Mouse (Mus musculus) lung, embryonic 15.5 days (tissue): ENCODE measurements at regions not wholly inside any gene's neighbourhood (a gene's known extent, or its start where the extent isn't known, plus 50 kb on each side); places are given as distances from the start of the nearest gene placed in this dataset.

Experiments used
- ATAC-seq: fragments of 200-750 bp; cut with Nextera tagmentation; 2 replicates; pipeline ENCODE4 v1.8.0; 2017; ENCODE audit warnings: moderate number of reproducible peaks, borderline replicate concordance; ENCODE audit not compliant: low FRiP score, low TSS enrichment; ENCODE audit errors: extremely low read depth
- H3K27ac ChIP-seq: fragments of 300-500 bp; sonication (generic); 2 replicates; pipeline ENCODE4 v1.5.1; 2015; ENCODE audit warnings: moderate library complexity, mild to moderate bottlenecking, inconsistent platforms
- H3K27me3 ChIP-seq: fragments of 300-500 bp; sonication (generic); 2 replicates; pipeline ENCODE4 v1.6.1; 2015; ENCODE audit warnings: inconsistent platforms
- H3K36me3 ChIP-seq: fragments of 300-500 bp; sonication (generic); 2 replicates; pipeline ENCODE4 v1.6.1; 2015; ENCODE audit warnings: inconsistent platforms
- H3K4me1 ChIP-seq: fragments of 300-500 bp; sonication (generic); 2 replicates; pipeline ENCODE4 v1.6.1; 2015; ENCODE audit warnings: inconsistent platforms
- H3K4me2 ChIP-seq: fragments of 300-500 bp; sonication (generic); 2 replicates; pipeline ENCODE4 v1.6.1; 2015; ENCODE audit warnings: inconsistent platforms, mild to moderate bottlenecking, moderate library complexity
- H3K4me3 ChIP-seq: fragments of 300-500 bp; sonication (generic); 2 replicates; pipeline ENCODE4 v1.5.1; 2015; ENCODE audit warnings: mild to moderate bottlenecking, inconsistent platforms
- H3K9ac ChIP-seq: fragments of 300-500 bp; sonication (generic); 2 replicates; pipeline ENCODE4 v1.6.1; 2015; ENCODE audit warnings: inconsistent platforms
- H3K9me3 ChIP-seq: fragments of 300-500 bp; sonication (generic); 2 replicates; pipeline ENCODE4 v1.6.1; 2016; ENCODE audit warnings: inconsistent platforms
- WGBS: fragments of 180-500 bp; shearing (Covaris S2); methylation state at CpG from one replicate; pipeline ENCODE4 v1.1.7; 2015; 5-methylcytosine and 5-hydroxymethylcytosine counted together

- H3K4me2 ChIP-seq: no peak overlapping the region
- no peaks in the 10 kb centered on the region for H3K36me3 ChIP-seq
- WGBS: 55% methylated on average over 4 of the region's 4 CpGs
- H3K9ac ChIP-seq: no peak overlapping the region
- no peaks in the 10 kb centered on the region for H3K9me3 ChIP-seq
- no peak overlapping the region for H3K27ac ChIP-seq
- no peak overlapping the region for H3K4me3 ChIP-seq
- H3K4me1 ChIP-seq: 0 out of 2 replicates have a peak, but pooled peaks cover 3% of the 10 kb centered on the region
- H3K27me3 ChIP-seq: no peaks in the 10 kb centered on the region
- ATAC-seq: no peak
Observed at GRCm38 (mm10) chr13:63660431-63660830, 87.0 kb upstream of the Ptch1 start.

DNA sequence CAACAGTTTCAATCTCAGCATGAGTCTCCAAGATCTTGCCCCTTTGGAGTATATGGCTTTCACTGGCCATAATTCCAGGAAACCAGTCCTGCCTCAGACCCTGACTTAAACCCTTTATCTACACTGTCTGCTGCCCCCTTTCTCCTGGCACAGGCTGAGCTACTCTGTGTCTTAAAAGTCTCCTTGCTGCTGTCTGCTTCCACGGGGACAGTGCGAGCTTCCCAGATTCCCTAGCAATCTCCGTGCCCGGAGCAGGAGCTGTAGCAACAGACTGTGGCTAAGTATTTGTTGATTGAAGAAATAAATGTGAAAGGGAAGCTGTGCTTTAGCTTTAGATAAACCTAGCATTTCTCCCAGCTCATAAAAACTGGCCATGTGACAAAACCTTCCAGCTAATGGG is 95.2 kb upstream of the Ptch1 start:
- Histone ChIP-seq H3K4me3 (no peak overlapping the region), H3K27ac (no peak overlapping the region; the same call in 1 of the 2 replicates), H3K36me3 (no peaks in the 10 kb centered on the region), H3K27me3 (no peaks in the 10 kb centered on the region), H3K9ac (no peak overlapping the region), H3K4me2 (no peak overlapping the region), H3K4me1 (peaks cover 30% of the 10 kb centered on the region), H3K9me3 (no peaks in the 10 kb centered on the region)
- 0 out of 2 replicates have a peak, but pooled peaks have one; percentile 37 for ATAC-seq
- WGBS: 21% methylated on average over 4 of the region's 4 CpGs

DNA sequence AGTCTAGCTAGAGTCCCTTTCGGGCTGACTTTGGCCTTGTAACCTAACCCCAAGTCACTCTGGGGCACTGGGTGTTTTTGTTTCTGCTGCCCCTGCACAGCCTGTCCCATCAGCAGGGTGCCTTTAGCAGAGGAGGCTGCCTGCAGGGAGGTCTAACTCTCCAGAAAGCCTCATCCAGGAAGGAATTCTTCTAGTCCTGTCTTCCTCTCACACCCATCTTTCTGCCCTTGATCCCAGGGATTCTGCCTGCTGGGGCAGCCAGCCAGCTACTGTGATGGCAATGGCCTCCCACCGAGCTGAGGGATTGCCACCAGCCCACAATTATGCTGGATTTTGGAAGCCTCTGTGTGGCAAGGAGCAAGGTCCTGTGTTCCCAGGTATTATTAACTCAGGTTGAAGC is 95.6 kb upstream of the Ptch1 start:
- Histone ChIP-seq H3K27me3 (no peaks in the 10 kb centered on the region), H3K4me3 (no peak overlapping the region), H3K36me3 (no peaks in the 10 kb centered on the region), H3K27ac (no peak overlapping the region; the same call in 1 of the 2 replicates), H3K4me1 (peaks cover 30% of the 10 kb centered on the region), H3K4me2 (no peak overlapping the region), H3K9ac (no peak overlapping the region), H3K9me3 (no peaks in the 10 kb centered on the region)
- no peak for ATAC-seq
- WGBS: 26% methylated on average over 2 of the region's 2 CpGs

GRCm38 (mm10) chr13:63672425-63672824 is 99.0 kb upstream of the Ptch1 start:
- Histone ChIP-seq H3K27ac (no peak overlapping the region), H3K4me1 (peaks cover 29% of the 10 kb centered on the region), H3K27me3 (no peaks in the 10 kb centered on the region), H3K9ac (no peak overlapping the region), H3K9me3 (no peaks in the 10 kb centered on the region), H3K36me3 (no peaks in the 10 kb centered on the region), H3K4me3 (no peak overlapping the region), H3K4me2 (no peak overlapping the region)
- ATAC-seq: no peak
- WGBS: 33% methylated on average over 4 of the region's 4 CpGs

DNA sequence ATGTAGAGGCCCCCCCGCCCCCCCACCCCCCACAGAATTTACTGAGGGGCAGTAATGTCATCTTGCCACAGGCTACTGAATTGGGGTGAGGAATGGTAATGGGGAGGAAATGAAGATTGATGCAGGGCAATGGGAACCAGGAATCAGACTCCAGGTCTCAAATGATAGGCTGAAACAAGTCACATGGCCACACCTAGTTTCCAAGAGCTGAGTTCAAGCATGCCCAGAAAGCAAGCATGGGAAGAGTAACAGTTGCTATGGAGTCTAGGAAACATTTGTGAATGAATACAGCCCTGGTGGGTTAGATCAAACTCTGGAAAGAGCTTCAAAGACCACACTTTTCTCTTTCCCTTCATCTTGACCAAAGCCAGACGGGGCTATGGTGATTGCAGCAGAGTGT is 104.3 kb upstream of the Ptch1 start:
- 57% methylated on average over 2 of the region's 2 CpGs for WGBS
- Histone ChIP-seq H3K27me3 (no peaks in the 10 kb centered on the region), H3K27ac (peak overlapping the region; percentile 66), H3K9ac (no peak overlapping the region), H3K4me2 (no peak overlapping the region), H3K9me3 (no peaks in the 10 kb centered on the region), H3K4me3 (no peak overlapping the region), H3K36me3 (no peaks in the 10 kb centered on the region), H3K4me1 (peaks cover 35% of the 10 kb centered on the region)
- no peak for ATAC-seq

DNA sequence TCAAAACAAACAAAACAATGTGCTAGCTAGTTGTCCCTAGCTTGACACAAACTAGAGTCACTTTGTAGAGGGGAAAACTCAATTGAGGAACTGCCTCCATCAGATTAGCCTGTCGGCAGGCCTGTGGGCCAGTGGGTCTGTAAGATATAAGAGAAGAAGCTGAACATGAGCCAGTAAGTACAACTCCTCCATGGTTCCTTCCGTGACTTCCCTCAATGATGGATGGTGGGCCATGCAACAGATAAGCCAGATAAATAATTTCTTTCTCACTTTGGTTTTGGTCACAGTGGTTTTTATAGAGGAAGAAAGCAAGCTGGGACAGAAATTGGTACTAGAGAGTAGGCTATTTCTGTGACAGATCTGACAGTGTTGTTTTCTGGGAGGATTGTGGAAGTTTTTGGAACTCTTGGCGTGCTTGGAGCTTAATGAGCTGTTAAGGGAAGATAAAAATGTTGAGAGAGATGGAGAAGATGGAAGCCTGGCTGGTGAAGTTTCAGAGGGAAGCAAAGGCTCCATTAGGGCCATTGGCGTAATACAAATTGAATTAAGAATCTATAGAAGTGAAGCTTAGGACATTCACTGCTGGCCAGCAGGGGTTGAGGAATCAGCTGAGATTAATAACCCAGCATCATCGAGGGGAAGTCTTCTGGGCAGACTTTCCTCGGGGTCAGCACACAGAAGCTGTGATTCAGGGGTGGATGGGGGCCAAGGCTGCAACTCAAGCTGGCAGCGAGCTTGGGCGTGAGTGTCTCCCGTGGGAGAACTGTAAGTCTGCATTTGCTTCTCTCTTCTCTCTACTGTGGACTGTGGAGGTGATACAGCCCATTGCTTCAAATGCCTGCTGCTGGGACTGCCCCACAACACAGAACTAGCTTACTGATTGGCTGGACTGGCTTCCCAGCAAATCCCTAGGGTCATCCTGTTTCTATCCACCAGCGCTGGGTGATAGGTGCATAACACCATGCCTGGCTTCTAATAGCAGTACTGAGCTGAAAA is 105.2 kb upstream of the Ptch1 start:
- peaks cover 38% of the 10 kb centered on the region for H3K4me1 ChIP-seq
- WGBS: 41% methylated on average over 10 of the region's 10 CpGs

DNA sequence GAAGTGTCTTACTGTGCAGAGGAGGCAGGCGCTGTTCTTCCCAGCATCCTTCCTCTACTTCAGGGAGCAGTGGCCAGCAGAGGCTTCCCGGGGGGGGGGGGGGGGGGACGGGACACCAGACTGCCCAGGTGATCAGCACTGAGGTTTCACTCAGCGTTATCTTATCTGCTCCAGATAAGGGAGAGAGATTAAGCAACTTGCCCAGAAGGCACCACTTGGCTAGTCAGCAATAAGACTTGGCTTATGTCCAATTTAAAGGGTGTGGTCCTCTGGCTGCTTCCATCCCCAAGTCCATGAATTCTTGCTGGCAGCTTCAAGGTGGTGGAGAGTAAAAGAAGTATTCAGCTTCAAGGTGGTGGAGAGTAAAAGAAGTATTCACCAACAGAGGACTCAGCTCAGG is 108.9 kb upstream of the Ptch1 start:
- no peak for ATAC-seq
- 26% methylated on average over 3 of the region's 4 CpGs for WGBS
- Histone ChIP-seq H3K27ac (no peak overlapping the region), H3K4me3 (no peak overlapping the region), H3K9ac (no peak overlapping the region), H3K4me2 (no peak overlapping the region), H3K36me3 (no peaks in the 10 kb centered on the region), H3K9me3 (no peaks in the 10 kb centered on the region), H3K27me3 (no peaks in the 10 kb centered on the region), H3K4me1 (peaks cover 32% of the 10 kb centered on the region)

More for the DNA sequence above, 105.2 kb upstream of the Ptch1 start:
- Histone ChIP-seq H3K27ac (peak overlapping the region; percentile 66), H3K4me3 (no peak overlapping the region), H3K36me3 (no peaks in the 10 kb centered on the region), H3K9ac (no peak overlapping the region), H3K4me2 (peak overlapping the region; percentile 31), H3K27me3 (no peaks in the 10 kb centered on the region), H3K9me3 (no peaks in the 10 kb centered on the region)
- ATAC-seq: peak; percentile 83

DNA sequence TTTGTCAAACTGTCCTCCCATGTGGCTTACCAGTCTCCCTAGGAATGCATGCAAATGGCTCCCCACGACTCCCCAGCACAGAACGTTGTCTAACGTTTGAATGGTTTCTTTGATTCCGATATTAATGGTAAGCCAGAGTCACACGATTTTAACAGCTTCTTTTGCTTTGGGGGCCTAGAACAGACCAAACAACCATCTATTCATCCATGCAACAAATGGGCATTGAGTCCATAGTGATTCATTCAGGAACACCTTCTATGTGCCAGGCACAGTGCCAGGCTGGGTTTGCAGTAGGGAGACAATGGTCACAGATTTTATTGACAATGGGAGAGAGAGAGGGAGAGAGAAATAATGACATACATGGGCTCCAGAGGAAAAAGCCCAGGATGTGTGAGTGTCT is 118.6 kb upstream of the Ptch1 start:
- Histone ChIP-seq H3K9ac (no peak overlapping the region), H3K4me1 (0 out of 2 replicates have a peak, but pooled peaks cover 4% of the 10 kb centered on the region), H3K4me3 (no peak overlapping the region), H3K36me3 (no peaks in the 10 kb centered on the region), H3K27ac (no peak overlapping the region), H3K27me3 (no peaks in the 10 kb centered on the region), H3K4me2 (no peak overlapping the region), H3K9me3 (no peaks in the 10 kb centered on the region)
- ATAC-seq: no peak
- 73% methylated on average over 5 of the region's 5 CpGs for WGBS

- Histone ChIP-seq H3K4me3 (no peak overlapping the region), H3K27me3 (no peaks in the 10 kb centered on the region), H3K27ac (no peak overlapping the region), H3K4me2 (no peak overlapping the region), H3K9me3 (no peaks in the 10 kb centered on the region), H3K4me1 (0 out of 2 replicates have a peak, but pooled peaks cover 4% of the 10 kb centered on the region), H3K36me3 (no peaks in the 10 kb centered on the region), H3K9ac (no peak overlapping the region)
- ATAC-seq: no peak
- 79% methylated on average over 5 of the region's 5 CpGs for WGBS
Observed at GRCm38 (mm10) chr13:63693636-63694035, 120.2 kb upstream of the Ptch1 start.

DNA sequence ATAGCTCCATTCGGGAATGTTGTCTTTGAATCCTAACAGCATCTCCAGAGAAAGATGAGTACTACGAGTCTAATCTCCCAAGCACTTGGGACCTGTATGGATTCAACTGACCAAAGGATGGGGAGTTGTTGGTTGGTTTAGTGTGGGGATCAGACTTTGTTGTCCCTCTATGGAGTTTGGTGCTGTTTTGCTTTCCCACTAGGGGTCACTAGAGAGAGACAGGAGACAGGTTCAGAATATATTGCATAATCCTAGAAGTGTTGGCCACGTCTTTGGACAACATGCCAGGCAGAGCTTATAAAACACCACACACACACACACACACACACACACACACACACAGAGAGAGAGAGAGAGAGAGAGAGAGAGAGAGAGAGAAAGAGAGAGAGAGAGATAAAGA is 118.6 kb upstream of the Ercc6l2 start:
- H3K4me2 ChIP-seq: no peak overlapping the region
- H3K4me3 ChIP-seq: no peak overlapping the region
- H3K27me3 ChIP-seq: no peaks in the 10 kb centered on the region
- 53% methylated on average over 3 of the region's 3 CpGs for WGBS
- no peaks in the 10 kb centered on the region for H3K9me3 ChIP-seq
- peaks cover 20% of the 10 kb centered on the region for H3K4me1 ChIP-seq
- no peak overlapping the region for H3K9ac ChIP-seq
- no peak overlapping the region for H3K27ac ChIP-seq
- no peaks in the 10 kb centered on the region for H3K36me3 ChIP-seq
- no peak for ATAC-seq

- H3K27ac ChIP-seq: peak overlapping the region; percentile 39; the same call in 1 of the 2 replicates
- no peak for ATAC-seq
Observed at GRCm38 (mm10) chr13:63699624-63700023, 115.4 kb upstream of the Ercc6l2 start.

DNA sequence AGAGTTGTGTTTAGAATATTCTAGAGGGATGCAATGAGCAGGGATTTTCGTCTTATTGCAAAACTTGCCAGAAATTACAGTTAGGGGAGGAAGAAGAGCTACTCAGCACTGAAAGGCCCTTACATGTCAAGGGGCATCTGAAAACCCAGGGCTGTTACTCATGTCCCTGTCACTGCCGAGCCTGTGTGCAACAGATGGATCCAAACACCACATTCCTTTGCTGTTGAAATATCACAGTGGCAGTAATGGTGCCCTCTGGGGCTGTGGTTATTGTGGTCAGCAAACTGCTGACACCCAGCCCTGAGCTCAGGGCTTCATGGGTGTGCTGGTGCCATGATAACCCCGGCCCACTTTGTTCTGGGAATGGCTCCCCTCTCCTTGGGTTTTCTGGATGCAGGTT is 114.3 kb upstream of the Ercc6l2 start:
- no peak overlapping the region for H3K4me2 ChIP-seq
- H3K4me3 ChIP-seq: no peak overlapping the region
- no peaks in the 10 kb centered on the region for H3K9me3 ChIP-seq
- H3K9ac ChIP-seq: no peak overlapping the region
- no peaks in the 10 kb centered on the region for H3K27me3 ChIP-seq
- 41% methylated on average over 3 of the region's 3 CpGs for WGBS
- H3K27ac ChIP-seq: peak overlapping the region; percentile 89
- H3K4me1 ChIP-seq: peaks cover 30% of the 10 kb centered on the region
- no peaks in the 10 kb centered on the region for H3K36me3 ChIP-seq
- ATAC-seq: 0 out of 2 replicates have a peak, but pooled peaks have one; percentile 2

More at GRCm38 (mm10) chr13:63699624-63700023, 115.4 kb upstream of the Ercc6l2 start:
- 44% methylated on average over 2 of the region's 2 CpGs for WGBS
- peaks cover 26% of the 10 kb centered on the region for H3K4me1 ChIP-seq
- no peaks in the 10 kb centered on the region for H3K9me3 ChIP-seq
- H3K9ac ChIP-seq: no peak overlapping the region
- H3K27me3 ChIP-seq: no peaks in the 10 kb centered on the region
- H3K36me3 ChIP-seq: no peaks in the 10 kb centered on the region
- H3K4me3 ChIP-seq: no peak overlapping the region
- H3K4me2 ChIP-seq: no peak overlapping the region
